Mouse (Mus musculus) forebrain, postnatal 0 days (tissue): Measurements from ENCODE around the gene Cdc27. TPM values are rescaled to one million over a fixed set of nuclear protein-coding genes. Genes with fewer than 3 reads are reported as not detected.

ENCODE experiments used
- ATAC-seq: fragments of 200-750 bp; cut with Nextera tagmentation; 2 replicates; pipeline ENCODE4 v1.8.0; 2017; ENCODE audit warnings: mild to moderate bottlenecking, moderate library complexity
- DNase-seq: peaks from one replicate; pipeline ENCODE4 v3.0.0-alpha.2; 2015
- H3K27ac ChIP-seq: fragments of 300-500 bp; sonication (generic); 2 replicates; pipeline ENCODE4 v1.5.1; 2014; ENCODE audit warnings: low read depth, mild to moderate bottlenecking, antibody characterized with exemption, low read length, moderate library complexity, mixed read lengths
- H3K27me3 ChIP-seq: fragments of 300-500 bp; sonication (generic); 2 replicates; pipeline ENCODE4 v1.6.1; 2014; ENCODE audit warnings: mild to moderate bottlenecking, low read length, mixed read lengths; ENCODE audit not compliant: insufficient read depth
- H3K36me3 ChIP-seq: fragments of 300-500 bp; sonication (generic); 2 replicates; pipeline ENCODE4 v1.6.1; 2014; ENCODE audit warnings: mild to moderate bottlenecking, moderate library complexity; ENCODE audit not compliant: insufficient read depth
- H3K4me1 ChIP-seq: fragments of 300-500 bp; sonication (generic); 2 replicates; pipeline ENCODE4 v1.6.1; 2014; ENCODE audit warnings: antibody characterized with exemption; ENCODE audit not compliant: insufficient read depth
- H3K4me2 ChIP-seq: fragments of 300-500 bp; sonication (generic); 2 replicates; pipeline ENCODE4 v1.6.1; 2014; ENCODE audit warnings: low read depth, mild to moderate bottlenecking, moderate library complexity
- H3K4me3 ChIP-seq: fragments of 300-500 bp; sonication (generic); 2 replicates; pipeline ENCODE4 v1.5.1; 2014; ENCODE audit warnings: low read depth, low read length, mixed read lengths
- H3K9ac ChIP-seq: fragments of 300-500 bp; sonication (generic); 2 replicates; pipeline ENCODE4 v1.6.1; 2014; ENCODE audit warnings: mild to moderate bottlenecking
- H3K9me3 ChIP-seq: fragments of 300-500 bp; sonication (generic); 2 replicates; pipeline ENCODE4 v1.6.1; 2016; ENCODE audit warnings: low read length
- CTCF ChIP-seq: sonication (generic); IDR thresholded peaks from 2 replicates; pipeline ENCODE4 v1.5.1; 2016; ENCODE audit warnings: antibody characterized with exemption, control low read depth, low read depth
- WGBS: fragments of 180-500 bp; shearing (Covaris S2); extraction: QIAGEN DNeasy Blood & Tissue Kit; methylation state at CpG from one replicate; pipeline ENCODE4 v1.1.7; 2014; 5-methylcytosine and 5-hydroxymethylcytosine counted together
- polyA plus RNA-seq: library from polyadenylated mRNA; unstranded; fragments of >200 nt; fragmentation: Nextera tagmentation; extraction: Ambion mirVana; gene quantifications from 2 replicates; pipeline ENCODE4 v1.2.1, GENCODE M21; 2015
- total RNA-seq: library from RNA; depleted of rRNA; stranded (reverse); fragments of >200 nt; gene quantifications from 2 replicates; pipeline ENCODE4 v1.2.3, GENCODE M21; 2014

Gene Cdc27
- total and polyA plus RNA-seq, 2 experiments from 2014 or later, result 33.2 to 46.5 TPM

DNA sequence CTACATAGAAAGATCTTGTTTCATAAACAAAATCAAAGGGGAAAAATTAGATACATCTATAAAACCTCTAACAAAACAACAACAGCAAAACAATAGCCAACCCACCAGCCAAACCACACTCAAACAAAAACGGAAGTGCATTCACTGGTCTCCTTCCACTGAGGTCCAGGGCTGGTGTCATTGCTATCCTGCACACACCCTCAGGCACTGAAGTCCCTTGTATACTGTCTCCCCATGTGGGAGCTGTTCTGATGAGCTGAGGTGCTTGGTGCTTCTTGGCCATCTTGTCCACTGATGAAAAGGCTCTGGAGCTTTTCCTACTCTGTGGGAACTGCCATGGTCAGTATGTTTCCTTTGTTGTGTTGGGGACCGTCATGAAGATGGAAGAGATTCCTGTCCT, 38.1 kb upstream of the Cdc27 start:
- no peak overlapping the region for H3K4me3 ChIP-seq
- H3K36me3 ChIP-seq, result no peaks in the 10 kb centered on the region
- DNase-seq (no peak), ATAC-seq (no peak)
- 97% methylated on average over 2 of the region's 2 CpGs for WGBS
- H3K4me1 ChIP-seq, result no peaks in the 10 kb centered on the region
- TF ChIP-seq CTCF, result no peak
- no peak overlapping the region for H3K4me2 ChIP-seq
- no peaks in the 10 kb centered on the region for H3K27me3 ChIP-seq
- no peak overlapping the region for H3K27ac ChIP-seq
- H3K9ac ChIP-seq, result no peak overlapping the region
- H3K9me3 ChIP-seq, result 0 out of 2 replicates have a peak, but pooled peaks cover 6% of the 10 kb centered on the region

DNA sequence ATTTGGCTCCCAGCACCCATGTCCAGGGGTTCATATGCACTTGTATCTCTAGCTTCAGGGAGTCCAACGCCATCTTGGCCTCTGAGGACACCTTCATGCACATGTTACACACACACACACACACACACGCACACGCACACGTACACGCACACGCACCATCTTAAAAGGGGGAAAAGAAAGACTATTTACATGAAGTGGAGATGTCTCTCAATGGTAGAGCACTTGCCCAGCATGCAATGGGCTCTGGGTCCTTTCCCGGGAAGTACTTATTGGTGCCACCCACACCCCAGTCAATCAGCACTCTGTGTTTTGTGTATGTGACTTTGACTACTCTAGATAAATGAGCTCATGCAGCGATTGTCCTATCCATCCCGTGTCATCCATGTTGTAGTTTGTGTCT, 37.5 kb upstream of the Cdc27 start:
- ATAC-seq (no peak), DNase-seq (no peak)
- no peak overlapping the region for H3K4me2 ChIP-seq
- no peaks in the 10 kb centered on the region for H3K36me3 ChIP-seq
- 0 out of 2 replicates have a peak, but pooled peaks cover 6% of the 10 kb centered on the region for H3K9me3 ChIP-seq
- H3K27me3 ChIP-seq, result no peaks in the 10 kb centered on the region
- H3K4me1 ChIP-seq, result no peaks in the 10 kb centered on the region
- TF ChIP-seq CTCF, result no peak
- H3K4me3 ChIP-seq, result no peak overlapping the region
- no peak overlapping the region for H3K9ac ChIP-seq
- WGBS, result 93% methylated on average over 9 of the region's 9 CpGs
- no peak overlapping the region for H3K27ac ChIP-seq

DNA sequence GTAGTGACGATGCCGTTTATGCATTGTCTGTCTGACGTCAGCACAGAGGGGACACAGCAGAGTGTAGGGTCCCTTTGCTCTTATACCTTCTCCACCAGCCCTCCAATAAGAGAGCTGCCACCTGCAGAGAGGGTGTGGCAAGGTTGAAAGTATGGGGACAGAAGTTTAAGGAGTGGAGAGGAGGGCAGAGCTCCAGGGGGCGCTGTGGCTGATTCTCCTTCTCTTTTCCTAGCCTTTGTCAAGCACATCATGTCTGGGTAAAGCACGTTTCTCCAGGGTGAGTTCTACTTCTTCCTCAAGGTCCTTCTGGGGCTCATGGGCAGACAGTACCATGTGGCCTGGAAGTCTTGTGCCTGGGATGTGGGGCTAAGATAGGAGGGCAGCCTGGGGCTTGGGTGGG, 35.1 kb upstream of the Cdc27 start:
- no peak overlapping the region for H3K4me2 ChIP-seq
- 77% methylated on average over 5 of the region's 5 CpGs for WGBS
- no peak overlapping the region for H3K27ac ChIP-seq
- TF ChIP-seq CTCF, result no peak
- H3K27me3 ChIP-seq, result no peaks in the 10 kb centered on the region
- ATAC-seq (no peak), DNase-seq (no peak)
- no peaks in the 10 kb centered on the region for H3K36me3 ChIP-seq
- H3K9me3 ChIP-seq, result 0 out of 2 replicates have a peak, but pooled peaks cover 6% of the 10 kb centered on the region
- H3K9ac ChIP-seq, result no peak overlapping the region
- H3K4me1 ChIP-seq, result no peaks in the 10 kb centered on the region
- H3K4me3 ChIP-seq, result no peak overlapping the region

DNA sequence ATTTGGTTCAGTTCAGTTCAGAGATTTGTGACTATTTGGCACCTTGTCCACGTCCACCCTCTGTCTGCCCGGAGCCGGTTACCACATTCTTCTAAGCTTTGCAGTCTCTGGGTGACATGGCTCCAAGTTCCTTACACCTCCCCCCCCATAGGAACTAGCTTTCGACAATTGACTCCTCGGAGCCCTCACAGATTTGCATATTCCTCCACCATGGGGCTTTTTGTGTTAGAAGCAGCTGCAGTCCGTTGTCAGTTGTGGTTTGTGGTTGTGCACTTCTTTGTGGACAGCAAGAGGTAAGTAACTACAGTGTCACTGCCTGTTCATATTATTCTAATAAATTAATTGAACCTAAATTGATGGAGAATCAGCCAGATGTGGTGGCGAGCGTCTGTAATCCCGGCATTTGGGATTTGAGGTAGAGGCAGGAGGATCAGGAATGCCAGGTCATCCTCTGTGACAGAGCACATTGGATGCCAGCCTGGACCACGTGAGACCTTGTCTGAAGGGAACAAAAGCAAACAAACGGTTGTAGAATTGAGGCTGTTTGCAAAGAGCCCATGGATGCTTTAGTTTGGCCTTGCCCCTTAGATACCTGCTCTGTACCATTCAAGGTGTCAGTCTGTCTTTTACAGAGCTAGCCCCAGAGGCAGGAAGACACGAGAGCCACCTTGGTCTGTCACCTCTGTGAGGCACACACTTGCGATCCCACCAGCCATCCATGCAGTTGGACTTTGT, 32.4 kb upstream of the Cdc27 start:
- Histone ChIP-seq H3K36me3 (no peaks in the 10 kb centered on the region), H3K27ac (no peak overlapping the region), H3K4me1 (no peaks in the 10 kb centered on the region), H3K9me3 (no peaks in the 10 kb centered on the region), H3K4me2 (no peak overlapping the region), H3K27me3 (no peaks in the 10 kb centered on the region), H3K9ac (no peak overlapping the region), H3K4me3 (no peak overlapping the region)
- no peak for TF ChIP-seq CTCF
- ATAC-seq, result no peak
- DNase-seq, result no peak
- 61% methylated on average over 13 of the region's 13 CpGs for WGBS

DNA sequence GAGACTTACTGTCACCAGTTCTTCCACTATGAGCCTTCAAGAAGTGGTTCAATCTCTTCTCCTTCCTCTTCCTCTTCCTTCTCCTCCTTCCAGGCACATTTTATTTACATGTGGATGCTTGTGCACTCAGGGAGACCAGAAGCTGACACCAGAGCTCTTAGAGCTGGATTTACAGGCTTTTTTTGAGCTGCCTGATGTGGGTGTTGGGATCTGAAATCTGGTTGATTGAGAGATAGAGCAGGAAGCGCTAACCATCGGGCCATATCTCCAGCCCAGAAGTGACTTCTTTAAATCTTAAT, 31.8 kb upstream of the Cdc27 start:
- no peak overlapping the region for H3K4me2 ChIP-seq
- no peaks in the 10 kb centered on the region for H3K9me3 ChIP-seq
- no peak overlapping the region for H3K27ac ChIP-seq
- 91% methylated on average over 2 of the region's 2 CpGs for WGBS
- no peak overlapping the region for H3K4me3 ChIP-seq
- ATAC-seq (no peak), DNase-seq (no peak)
- H3K36me3 ChIP-seq, result no peaks in the 10 kb centered on the region
- H3K9ac ChIP-seq, result no peak overlapping the region
- H3K4me1 ChIP-seq, result no peaks in the 10 kb centered on the region
- no peaks in the 10 kb centered on the region for H3K27me3 ChIP-seq
- TF ChIP-seq CTCF, result no peak

DNA sequence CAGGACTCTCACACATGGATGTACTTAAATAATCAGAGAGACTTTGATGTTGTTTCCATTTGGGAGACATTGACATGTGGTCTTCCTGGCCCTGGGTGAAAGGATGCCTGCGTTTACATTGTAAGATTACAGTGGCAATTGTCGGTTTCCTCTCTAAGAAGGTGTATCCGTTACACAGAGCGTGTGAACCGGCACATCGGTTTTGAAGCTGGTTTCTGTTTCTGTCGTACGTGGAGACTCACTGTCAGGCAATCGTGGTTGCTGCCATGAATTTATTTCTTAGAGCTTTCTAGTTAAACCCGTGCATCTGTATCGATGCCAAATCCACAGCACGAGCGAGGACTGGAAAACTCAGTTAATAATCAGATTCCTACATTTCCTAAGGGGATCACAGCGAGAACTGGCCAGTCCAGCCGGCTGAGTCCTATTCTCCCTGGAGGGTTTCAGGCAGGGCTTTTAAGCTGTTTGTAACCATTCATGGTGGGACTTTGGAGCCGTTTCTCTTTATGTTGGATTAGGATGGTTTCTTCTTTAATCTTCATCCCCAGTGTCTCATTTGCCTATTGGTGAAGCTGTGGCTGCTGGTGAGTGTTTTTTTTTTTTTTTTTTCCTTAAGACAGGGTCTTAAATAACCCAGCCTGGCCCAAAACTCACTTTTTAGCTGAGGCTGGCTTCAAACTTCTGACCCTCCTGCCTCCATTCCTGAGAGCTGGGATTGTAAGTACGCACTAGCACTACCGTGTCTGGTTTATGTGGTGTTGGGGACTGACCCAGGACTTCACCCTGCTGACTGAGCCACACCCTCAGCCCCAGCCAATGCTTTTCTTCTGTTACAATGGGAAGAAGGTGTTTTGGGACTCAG, 31.3 kb upstream of the Cdc27 start:
- no peak for TF ChIP-seq CTCF
- Histone ChIP-seq H3K4me2 (no peak overlapping the region), H3K9me3 (no peaks in the 10 kb centered on the region), H3K4me3 (no peak overlapping the region), H3K9ac (no peak overlapping the region), H3K27me3 (no peaks in the 10 kb centered on the region), H3K27ac (no peak overlapping the region), H3K4me1 (no peaks in the 10 kb centered on the region), H3K36me3 (no peaks in the 10 kb centered on the region)
- no peak for ATAC-seq
- no peak for DNase-seq
- WGBS, result 58% methylated on average over 18 of the region's 18 CpGs

DNA sequence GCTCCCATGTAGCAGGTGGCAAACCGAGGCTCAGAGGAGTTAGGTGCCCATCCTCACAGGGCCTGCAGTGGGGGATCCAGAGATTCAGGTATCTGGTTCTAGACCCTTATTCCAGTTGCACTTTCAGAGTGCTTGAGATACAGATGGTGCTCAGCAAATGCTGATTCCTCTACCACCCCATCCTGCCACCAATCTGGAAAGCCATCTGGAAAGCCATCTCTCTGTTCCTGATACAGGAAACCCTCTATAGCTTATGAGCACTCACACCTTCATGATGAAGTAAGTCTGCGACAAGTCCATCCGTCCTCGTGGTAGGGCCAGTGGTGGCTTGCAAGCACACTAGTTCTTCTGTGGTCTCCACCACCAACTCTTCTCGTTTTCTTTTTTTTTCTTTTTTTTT, 30.2 kb upstream of the Cdc27 start:
- no peak overlapping the region for H3K4me3 ChIP-seq
- no peak for DNase-seq

More for the DNA sequence above, 30.2 kb upstream of the Cdc27 start:
- H3K4me1 ChIP-seq, result no peaks in the 10 kb centered on the region
- no peak overlapping the region for H3K27ac ChIP-seq
- H3K9me3 ChIP-seq, result no peaks in the 10 kb centered on the region
- H3K9ac ChIP-seq, result no peak overlapping the region
- TF ChIP-seq CTCF, result no peak
- ATAC-seq, result no peak
- no peak overlapping the region for H3K4me2 ChIP-seq
- H3K36me3 ChIP-seq, result no peaks in the 10 kb centered on the region
- no peaks in the 10 kb centered on the region for H3K27me3 ChIP-seq
- 90% methylated on average over 5 of the region's 5 CpGs for WGBS
